16 mouse cellular contexts compared by ENCODE assay signal in the genomic region with DNA sequence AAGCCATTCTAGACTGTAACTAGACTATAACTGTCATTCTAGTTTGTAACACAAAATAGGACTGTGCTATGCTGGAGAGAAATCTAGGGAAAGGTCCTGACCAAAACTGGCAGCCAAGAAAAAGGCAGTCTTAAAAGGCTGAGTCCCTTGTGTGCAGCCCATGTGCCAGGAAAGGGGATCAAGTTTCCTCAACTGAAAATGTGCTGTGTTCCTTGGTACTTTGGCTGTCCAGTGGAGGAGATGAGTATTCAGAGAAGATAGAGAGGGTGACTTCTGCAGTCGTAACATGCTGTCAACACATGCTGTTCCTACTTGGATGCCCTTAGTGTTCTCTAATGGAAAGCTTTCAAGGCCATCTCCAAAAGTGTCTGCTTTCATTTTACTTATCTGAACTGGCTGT.
"Had no signal": no experiment of that assay in that cellular context is flagged by ENCODE, and none has a peak within 500 bp of the region (broad histone marks: within the 10 kb centered on the region; RNA-seq: fewer than 3 reads in every experiment).

No protein-coding gene starts in this region.

- DNase-seq: kidney, adult 2 months; kidney, postnatal 14 days; liver, embryonic 13.5 days; liver, postnatal 0 days; lung, postnatal 14 days; right cerebral cortex, postnatal 4 days; thymus, adult 18-20 months; thymus, postnatal 14 days had no signal

- H3K27ac ChIP-seq: kidney, embryonic 15.5 days; left cerebral cortex, adult 2 months; limb, embryonic 10.5 days; liver, embryonic 13.5 days; lung, embryonic 15.5 days; midbrain, embryonic 13.5 days; neural tube, embryonic 15.5 days; stomach, embryonic 15.5 days had no signal

- H3K9ac ChIP-seq: kidney, embryonic 15.5 days; liver, embryonic 13.5 days; liver, postnatal 0 days; lung, embryonic 15.5 days; midbrain, embryonic 13.5 days; neural tube, embryonic 15.5 days; stomach, embryonic 15.5 days had no signal

- H3K4me3 ChIP-seq: kidney, embryonic 15.5 days; left cerebral cortex, adult 2 months; limb, embryonic 10.5 days; liver, embryonic 13.5 days; lung, embryonic 15.5 days; midbrain, embryonic 13.5 days; myocyte; neural tube, embryonic 15.5 days; stomach, embryonic 15.5 days had no signal

- H3K4me1 ChIP-seq: limb, embryonic 10.5 days; liver, embryonic 13.5 days; lung, embryonic 15.5 days; midbrain, embryonic 13.5 days; neural tube, embryonic 15.5 days; stomach, embryonic 15.5 days had no signal

- H3K27me3 ChIP-seq: kidney, embryonic 15.5 days; liver, embryonic 13.5 days; lung, embryonic 15.5 days; midbrain, embryonic 13.5 days; neural tube, embryonic 15.5 days; stomach, embryonic 15.5 days had no signal

- H3K36me3 ChIP-seq: stomach, embryonic 15.5 days had no signal
